Mouse (Mus musculus): ENCODE measurements around the gene Gm49405. TPM values are rescaled to one million over a fixed set of nuclear protein-coding genes. Genes with fewer than 3 reads are reported as not detected.

Gm49405 gene
- 0.63 and 1.1 TPM in 2 replicates for polyA plus RNA-seq (2015; fragmentation: Nextera tagmentation; extraction: Ambion mirVana)

GRCm38 (mm10) chr19:4000119-4000900 lies at the start of gene Gm49405, which contains the start of gene Nudt8:
Gene Gm49405 (plus strand): TSS chr19:4000626.
Gene Nudt8 (plus strand): TSS chr19:4000580.

GRCm38 (mm10) chr19:3958470-3958869 lies 42.0 kb upstream of the Gm49405 start, which contains the start of gene Aldh3b3:
Gene Aldh3b3 (plus strand): TSS chr19:3958645.

GRCm38 (mm10) chr19:3972229-3972628 lies 28.2 kb upstream of the Gm49405 start, which contains the start of gene Aldh3b2:
Gene Aldh3b2 (plus strand): TSS chr19:3972328.

GRCm38 (mm10) chr19:3986334-3986733 lies 14.1 kb upstream of the Gm49405 start, which contains the start of gene Acy3:
Gene Acy3 (plus strand): TSS chr19:3986570.

GRCm38 (mm10) chr19:3992416-3992815 lies 8.0 kb upstream of the Gm49405 start, which contains the start of gene Tbx10:
Gene Tbx10 (plus strand): TSS chr19:3992752.

GRCm38 (mm10) chr19:4003112-4003511 lies 2.7 kb downstream of the Gm49405 start, which contains the start of gene Doc2g:
Gene Doc2g (plus strand): TSS chr19:4003313.

GRCm38 (mm10) chr19:4012432-4013022 lies 12.1 kb downstream of the Gm49405 start, which contains the start of gene Ndufv1:
Gene Ndufv1 (minus strand): TSS chr19:4012806.

GRCm38 (mm10) chr19:4037788-4038232 lies 37.4 kb downstream of the Gm49405 start, which contains the start of gene Gstp1:
Gene Gstp1 (minus strand): TSS chr19:4037985.

GRCm38 (mm10) chr19:4045966-4046865 lies 45.8 kb downstream of the Gm49405 start, which contains the start of gene Gstp2:
Gene Gstp2 (minus strand): TSS chr19:4046023.

Other genes with a start within 250 kb of the Gm49405 start
- 15.8 and 22.3 TPM in 2 replicates for gene Kmt5b, start 233.2 kb upstream of the Gm49405 start, polyA plus RNA-seq (2015; fragmentation: Nextera tagmentation; extraction: Ambion mirVana)
- 22.5 and 45.6 TPM in 2 replicates for gene Chka, start 148.9 kb upstream of the Gm49405 start, polyA plus RNA-seq (2015; fragmentation: Nextera tagmentation; extraction: Ambion mirVana)
- gene Tcirg1, start 93.5 kb upstream of the Gm49405 start, polyA plus RNA-seq (2015; fragmentation: Nextera tagmentation; extraction: Ambion mirVana) = 25.1 and 40.7 TPM in 2 replicates
- gene Ndufs8, start 87.9 kb upstream of the Gm49405 start, polyA plus RNA-seq (2015; fragmentation: Nextera tagmentation; extraction: Ambion mirVana) = 485 and 531 TPM in 2 replicates
- gene Aldh3b1, start 70.8 kb upstream of the Gm49405 start, polyA plus RNA-seq (2015; fragmentation: Nextera tagmentation; extraction: Ambion mirVana) = 81.3 and 172 TPM in 2 replicates
- gene Unc93b1, start 65.4 kb upstream of the Gm49405 start, polyA plus RNA-seq (2015; fragmentation: Nextera tagmentation; extraction: Ambion mirVana) = 35.9 and 57.3 TPM in 2 replicates
- gene Aldh3b3, start 42.0 kb upstream of the Gm49405 start, polyA plus RNA-seq (2015; fragmentation: Nextera tagmentation; extraction: Ambion mirVana) = 0.09 TPM in 1 of 2 replicates, not detected in the other
- gene Aldh3b2, start 28.3 kb upstream of the Gm49405 start, polyA plus RNA-seq (2015; fragmentation: Nextera tagmentation; extraction: Ambion mirVana) = 0.28 and 0.51 TPM in 2 replicates
- gene Acy3, start 14.1 kb upstream of the Gm49405 start, polyA plus RNA-seq (2015; fragmentation: Nextera tagmentation; extraction: Ambion mirVana) = 19.0 and 38.9 TPM in 2 replicates
- not detected in 2 replicates for gene Tbx10, start 7.9 kb upstream of the Gm49405 start, polyA plus RNA-seq (2015; fragmentation: Nextera tagmentation; extraction: Ambion mirVana)
- gene Nudt8, start within 50 bp of the Gm49405 start, polyA plus RNA-seq (2015; fragmentation: Nextera tagmentation; extraction: Ambion mirVana) = 47.5 and 51.7 TPM in 2 replicates
- 1.3 and 1.9 TPM in 2 replicates for gene Doc2g, start 2.7 kb downstream of the Gm49405 start, polyA plus RNA-seq (2015; fragmentation: Nextera tagmentation; extraction: Ambion mirVana)
- 157 and 202 TPM in 2 replicates for gene Ndufv1, start 12.2 kb downstream of the Gm49405 start, polyA plus RNA-seq (2015; fragmentation: Nextera tagmentation; extraction: Ambion mirVana)
- 407 and 489 TPM in 2 replicates for gene Gstp1, start 37.4 kb downstream of the Gm49405 start, polyA plus RNA-seq (2015; fragmentation: Nextera tagmentation; extraction: Ambion mirVana)
- gene Gstp2, start 45.4 kb downstream of the Gm49405 start, polyA plus RNA-seq (2015; fragmentation: Nextera tagmentation; extraction: Ambion mirVana) = 6.0 and 9.7 TPM in 2 replicates
- gene Gstp3, start 58.9 kb downstream of the Gm49405 start, polyA plus RNA-seq (2015; fragmentation: Nextera tagmentation; extraction: Ambion mirVana) = 3.0 and 3.5 TPM in 2 replicates
- gene Cabp2, start 81.0 kb downstream of the Gm49405 start, polyA plus RNA-seq (2015; fragmentation: Nextera tagmentation; extraction: Ambion mirVana) = not detected in 2 replicates
- gene Cdk2ap2, start 96.6 kb downstream of the Gm49405 start, polyA plus RNA-seq (2015; fragmentation: Nextera tagmentation; extraction: Ambion mirVana) = 66.6 and 102 TPM in 2 replicates
- gene Pitpnm1, start 99.4 kb downstream of the Gm49405 start, polyA plus RNA-seq (2015; fragmentation: Nextera tagmentation; extraction: Ambion mirVana) = 12.9 and 14.0 TPM in 2 replicates
- gene Aip, start 125.2 kb downstream of the Gm49405 start, polyA plus RNA-seq (2015; fragmentation: Nextera tagmentation; extraction: Ambion mirVana) = 78.0 and 102 TPM in 2 replicates
- gene Gpr152, start 139.2 kb downstream of the Gm49405 start, polyA plus RNA-seq (2015; fragmentation: Nextera tagmentation; extraction: Ambion mirVana) = not detected in 2 replicates
- 0.03 and 0.06 TPM in 2 replicates for gene Cabp4, start 143.4 kb downstream of the Gm49405 start, polyA plus RNA-seq (2015; fragmentation: Nextera tagmentation; extraction: Ambion mirVana)
- gene Coro1b, start 148.0 kb downstream of the Gm49405 start, polyA plus RNA-seq (2015; fragmentation: Nextera tagmentation; extraction: Ambion mirVana) = 169 and 210 TPM in 2 replicates
- 2.5 and 4.9 TPM in 2 replicates for gene Ptprcap, start 153.0 kb downstream of the Gm49405 start, polyA plus RNA-seq (2015; fragmentation: Nextera tagmentation; extraction: Ambion mirVana)
- 30.3 and 45.3 TPM in 2 replicates for gene Rps6kb2, start 162.7 kb downstream of the Gm49405 start, polyA plus RNA-seq (2015; fragmentation: Nextera tagmentation; extraction: Ambion mirVana)
- 3.3 and 4.0 TPM in 2 replicates for gene Carns1, start 174.9 kb downstream of the Gm49405 start, polyA plus RNA-seq (2015; fragmentation: Nextera tagmentation; extraction: Ambion mirVana)
- 3.2 and 4.0 TPM in 2 replicates for gene Tbc1d10c, start 190.7 kb downstream of the Gm49405 start, polyA plus RNA-seq (2015; fragmentation: Nextera tagmentation; extraction: Ambion mirVana)
- gene Ppp1ca, start 191.4 kb downstream of the Gm49405 start, polyA plus RNA-seq (2015; fragmentation: Nextera tagmentation; extraction: Ambion mirVana) = 713 and 730 TPM in 2 replicates
- 11.1 and 14.0 TPM in 2 replicates for gene Rad9a, start 201.0 kb downstream of the Gm49405 start, polyA plus RNA-seq (2015; fragmentation: Nextera tagmentation; extraction: Ambion mirVana)
- 3.1 and 4.0 TPM in 2 replicates for gene Clcf1, start 213.6 kb downstream of the Gm49405 start, polyA plus RNA-seq (2015; fragmentation: Nextera tagmentation; extraction: Ambion mirVana)
- not detected in 2 replicates for gene AC109138.7, start 213.7 kb downstream of the Gm49405 start, polyA plus RNA-seq (2015; fragmentation: Nextera tagmentation; extraction: Ambion mirVana)
- gene Pold4, start 231.3 kb downstream of the Gm49405 start, polyA plus RNA-seq (2015; fragmentation: Nextera tagmentation; extraction: Ambion mirVana) = 63.7 and 66.1 TPM in 2 replicates